Mouse (Mus musculus) G1E (cell line): ENCODE measurements around the gene Speg. TPM values are rescaled to one million over a fixed set of nuclear protein-coding genes. Genes with fewer than 3 reads are reported as not detected.

Experiments
- ATAC-seq: 2 replicates; pipeline ENCODE4 v1.8.0; 2016; ENCODE audit warnings: mild to moderate bottlenecking; ENCODE audit not compliant: insufficient number of reproducible peaks, poor library complexity, low FRiP score, severe bottlenecking; ENCODE audit errors: extremely low read depth
- DNase-seq: peaks from one replicate; pipeline ENCODE4 v3.0.0; 2012; ENCODE audit warnings: low spot score
- H3K27me3 ChIP-seq: 2 replicates; pipeline ENCODE4 v1.6.1; 2012; ENCODE audit warnings: mild to moderate bottlenecking, low read length, inconsistent platforms; ENCODE audit not compliant: insufficient read depth
- H3K36me3 ChIP-seq: replicated peaks from 2 replicates; pipeline ENCODE3; 2012; ENCODE audit warnings: mild to moderate bottlenecking, inconsistent platforms
- H3K4me1 ChIP-seq: 2 replicates; pipeline ENCODE4 v1.6.1; 2012; ENCODE audit warnings: low read depth, low read length, inconsistent platforms, mixed read lengths; ENCODE audit not compliant: insufficient read depth
- H3K4me3 ChIP-seq: 2 replicates; pipeline ENCODE4 v1.5.1; 2012; ENCODE audit warnings: low read depth, mild to moderate bottlenecking, inconsistent platforms, low read length, moderate library complexity, mixed read lengths
- H3K9me3 ChIP-seq: replicated peaks from 2 replicates; pipeline ENCODE4 v1.6.1; 2012; ENCODE audit warnings: inconsistent platforms
- CTCF ChIP-seq: IDR thresholded peaks from 2 replicates; pipeline ENCODE4 v1.5.1; 2012; ENCODE audit warnings: low read depth, low read length, inconsistent platforms, mixed read lengths
- GATA1 ChIP-seq: IDR thresholded peaks from 2 replicates; pipeline ENCODE4 v1.6.1; 2012; ENCODE audit warnings: borderline replicate concordance, low read length, inconsistent platforms, mixed read lengths
- GATA2 ChIP-seq: IDR thresholded peaks from 2 replicates; pipeline ENCODE4 v1.6.1; 2012; ENCODE audit warnings: low read depth, low read length, inconsistent platforms, borderline replicate concordance
- POLR2AphosphoS5 ChIP-seq: IDR thresholded peaks from 2 replicates; pipeline ENCODE4 v1.6.1; 2012; ENCODE audit warnings: low read depth, low read length, inconsistent platforms; ENCODE audit not compliant: insufficient replicate concordance
- TAL1 ChIP-seq: conservative IDR thresholded peaks from 2 replicates; pipeline ENCODE4 v1.6.1; 2012; ENCODE audit warnings: low read depth, low read length, inconsistent platforms, mixed read lengths
- polyA plus RNA-seq: library from polyadenylated mRNA; stranded (reverse); fragments of >175 nt; gene quantifications from 2 replicates; pipeline ENCODE4 v1.2.3, GENCODE M21; 2012
- total RNA-seq, 2 experiments: library from RNA; stranded (forward) in 1 of 2; stranded (reverse) in 1 of 2; fragments of 200-1000 nt in 1 of 2; fragments of >200 nt in 1 of 2; fragmentation: Nextera tagmentation in 1 of 2; gene quantifications; 2 replicates each; pipeline ENCODE4 v1.2.3; 2014 to 2017

The Speg gene
- total RNA-seq (2014; fragmentation: Nextera tagmentation) (1.9 and 7.7 TPM in 2 replicates), total RNA-seq (2017) (1.9 and 2.3 TPM in 2 replicates), polyA plus RNA-seq (10.3 and 12.6 TPM in 2 replicates)

GRCm38 (mm10) chr1:75374950-75375936, at the start of gene Speg:
Gene Speg, plus strand, starts transcription at chr1:75375297.
- peaks cover 46% of the 10 kb centered on the region for H3K27me3 ChIP-seq
- TF ChIP-seq GATA2 (no peak), GATA1 (no peak), TAL1 (no peak), CTCF (no peak), POLR2AphosphoS5 (no peak)
- H3K36me3 ChIP-seq = no peaks in the 10 kb centered on the region

GRCm38 (mm10) chr1:75327461-75327860, 47.6 kb upstream of the Speg start:
- DNase-seq (no peak), ATAC-seq (no peak)
- TF ChIP-seq CTCF = no peak
- no peak for TF ChIP-seq TAL1
- no peak for TF ChIP-seq POLR2AphosphoS5
- no peak for TF ChIP-seq GATA2
- no peak for TF ChIP-seq GATA1
- H3K36me3 ChIP-seq = no peaks in the 10 kb centered on the region
- H3K4me3 ChIP-seq = no peak overlapping the region
- peaks cover 23% of the 10 kb centered on the region for H3K4me1 ChIP-seq
- H3K9me3 ChIP-seq = peaks cover 10% of the 10 kb centered on the region
- no peaks in the 10 kb centered on the region for H3K27me3 ChIP-seq

More at GRCm38 (mm10) chr1:75374950-75375936, at the start of gene Speg:
- ATAC-seq = no peak
- Histone ChIP-seq H3K9me3 (no peaks in the 10 kb centered on the region), H3K4me3 (no peak within 1 kb of the TSS), H3K4me1 (peaks cover 27% of the 10 kb centered on the region)
- no peak for DNase-seq

- Histone ChIP-seq H3K36me3 (no peaks in the 10 kb centered on the region), H3K4me3 (no peak overlapping the region), H3K9me3 (peaks cover 10% of the 10 kb centered on the region), H3K4me1 (peaks cover 31% of the 10 kb centered on the region), H3K27me3 (no peaks in the 10 kb centered on the region)
- TF ChIP-seq TAL1 = no peak
- TF ChIP-seq GATA2 = no peak
- no peak for TF ChIP-seq POLR2AphosphoS5
- TF ChIP-seq CTCF = no peak
- DNase-seq (no peak), ATAC-seq (no peak)
These were observed 43.8 kb upstream of the Speg start for GRCm38 (mm10) chr1:75331271-75331670.

- no peak for DNase-seq
These were observed 38.6 kb upstream of the Speg start for GRCm38 (mm10) chr1:75336461-75336860.

GRCm38 (mm10) chr1:75337097-75337496, 38.0 kb upstream of the Speg start:
- peak overlapping the region; percentile 8; the same call in 1 of the 2 replicates for H3K4me3 ChIP-seq
- no peaks in the 10 kb centered on the region for H3K9me3 ChIP-seq
- no peaks in the 10 kb centered on the region for H3K36me3 ChIP-seq
- H3K4me1 ChIP-seq = peaks cover 81% of the 10 kb centered on the region
- peaks cover 5% of the 10 kb centered on the region for H3K27me3 ChIP-seq
- peak; percentile 84 for ATAC-seq
- peak; percentile 56 for DNase-seq
- no peak for TF ChIP-seq CTCF
- peak; percentile 86 for TF ChIP-seq TAL1

More at GRCm38 (mm10) chr1:75336461-75336860, 38.6 kb upstream of the Speg start:
- Histone ChIP-seq H3K27me3 (no peaks in the 10 kb centered on the region), H3K36me3 (no peaks in the 10 kb centered on the region), H3K4me3 (peak overlapping the region; percentile 5; the same call in 1 of the 2 replicates), H3K9me3 (no peaks in the 10 kb centered on the region), H3K4me1 (peaks cover 74% of the 10 kb centered on the region)
- TF ChIP-seq CTCF (0 out of 2 replicates have a peak, but pooled peaks have one; percentile 9), GATA2 (no peak), GATA1 (no peak), TAL1 (peak; percentile 57)
- peak; percentile 25 for ATAC-seq

- Histone ChIP-seq H3K4me1 (peaks cover 87% of the 10 kb centered on the region), H3K4me3 (peak overlapping the region; percentile 54; the same call in 1 of the 2 replicates), H3K27me3 (peaks cover 8% of the 10 kb centered on the region), H3K36me3 (no peaks in the 10 kb centered on the region), H3K9me3 (no peaks in the 10 kb centered on the region)
- DNase-seq = no peak
- no peak for TF ChIP-seq GATA2
- no peak for ATAC-seq
These were observed 36.9 kb upstream of the Speg start for GRCm38 (mm10) chr1:75338091-75338694.
